Mouse (Mus musculus) forebrain, embryonic 16.5 days (tissue): ENCODE results near the gene Fmn2. TPM values are rescaled to one million over a fixed set of nuclear protein-coding genes. Genes with fewer than 3 reads are reported as not detected.

Experiments
- ATAC-seq: fragments of 200-750 bp; cut with Nextera tagmentation; 2 replicates; pipeline ENCODE4 v1.8.0; 2017; ENCODE audit warnings: mild to moderate bottlenecking, moderate library complexity
- H3K27ac ChIP-seq: fragments of 300-500 bp; sonication (generic); 2 replicates; pipeline ENCODE4 v1.5.1; 2014; ENCODE audit warnings: low read length, control low read depth
- H3K27me3 ChIP-seq: fragments of 300-500 bp; sonication (generic); replicated peaks from 2 replicates; pipeline ENCODE4 v1.6.1; 2014; ENCODE audit warnings: low read length; ENCODE audit not compliant: control insufficient read depth, insufficient read depth
- H3K36me3 ChIP-seq: fragments of 300-500 bp; sonication (generic); 2 replicates; pipeline ENCODE4 v1.6.1; 2014; ENCODE audit not compliant: control insufficient read depth, insufficient read depth
- H3K4me1 ChIP-seq: fragments of 300-500 bp; sonication (generic); replicated peaks from 2 replicates; pipeline ENCODE4 v1.6.1; 2014; ENCODE audit warnings: low read length; ENCODE audit not compliant: control insufficient read depth, insufficient read depth
- H3K4me2 ChIP-seq: fragments of 300-500 bp; sonication (generic); 2 replicates; pipeline ENCODE4 v1.6.1; 2014; ENCODE audit warnings: mild to moderate bottlenecking, low read length, control low read depth
- H3K4me3 ChIP-seq: fragments of 300-500 bp; sonication (generic); replicated peaks from 2 replicates; pipeline ENCODE4 v1.5.1; 2014; ENCODE audit warnings: mild to moderate bottlenecking, low read length, control low read depth
- H3K9ac ChIP-seq: fragments of 300-500 bp; sonication (generic); replicated peaks from 2 replicates; pipeline ENCODE4 v1.6.1; 2014; ENCODE audit warnings: low read depth, low read length, control low read depth
- H3K9me3 ChIP-seq: fragments of 300-500 bp; sonication (generic); 2 replicates; pipeline ENCODE4 v1.6.1; 2016; ENCODE audit warnings: low read length; ENCODE audit not compliant: control insufficient read depth
- WGBS: fragments of 180-500 bp; shearing (Covaris S2); extraction: QIAGEN DNeasy Blood & Tissue Kit; methylation state at CpG from one replicate; pipeline ENCODE4 v1.1.7; 2014; 5-methylcytosine and 5-hydroxymethylcytosine counted together
- polyA plus RNA-seq: library from polyadenylated mRNA; unstranded; fragments of >200 nt; fragmentation: Nextera tagmentation; extraction: Ambion mirVana; gene quantifications from 2 replicates; pipeline ENCODE4 v1.2.1, GENCODE M21; 2015

Fmn2 gene
- polyA plus RNA-seq, 1 experiment from 2014 or later, result 6.9 TPM

GRCm38 (mm10) chr1:174766852-174767251, 265.2 kb downstream of the Fmn2 start:
- Histone ChIP-seq H3K9me3 (no peaks in the 10 kb centered on the region), H3K27me3 (no peaks in the 10 kb centered on the region), H3K4me1 (no peaks in the 10 kb centered on the region), H3K36me3 (no peaks in the 10 kb centered on the region), H3K9ac (no peak overlapping the region), H3K4me3 (no peak overlapping the region), H3K4me2 (no peak overlapping the region), H3K27ac (no peak overlapping the region)
- ATAC-seq, result no peak
- 95% methylated on average over 3 of the region's 3 CpGs for WGBS

DNA sequence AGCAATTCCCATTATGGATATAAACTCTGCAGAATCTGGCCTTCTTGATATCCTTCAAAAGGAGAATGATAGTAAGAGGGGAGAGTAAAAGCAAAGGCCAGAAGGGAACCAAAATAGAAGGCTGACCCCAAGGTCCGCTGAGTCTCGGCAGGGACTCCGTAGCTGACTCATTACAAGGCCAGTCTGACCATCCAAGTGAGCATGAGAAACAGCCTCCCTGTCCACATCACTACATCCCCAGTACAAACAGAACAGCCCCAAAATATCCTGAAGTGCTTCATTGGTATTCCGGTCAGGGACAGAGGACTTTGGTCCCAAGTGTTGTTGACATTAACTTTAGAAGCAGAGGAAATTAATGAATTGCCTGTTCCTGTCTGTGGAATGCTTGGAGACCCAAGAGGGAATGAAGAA, 270.3 kb downstream of the Fmn2 start:
- WGBS, result 88% methylated on average over 4 of the region's 4 CpGs
- Histone ChIP-seq H3K9me3 (no peaks in the 10 kb centered on the region), H3K36me3 (no peaks in the 10 kb centered on the region), H3K4me3 (no peak overlapping the region), H3K27ac (no peak overlapping the region), H3K9ac (no peak overlapping the region), H3K4me2 (no peak overlapping the region), H3K27me3 (no peaks in the 10 kb centered on the region), H3K4me1 (no peaks in the 10 kb centered on the region)
- no peak for ATAC-seq

GRCm38 (mm10) chr1:174781037-174781436, 279.4 kb downstream of the Fmn2 start:
- ATAC-seq, result no peak
- no peaks in the 10 kb centered on the region for H3K27me3 ChIP-seq
- no peaks in the 10 kb centered on the region for H3K36me3 ChIP-seq
- H3K27ac ChIP-seq, result no peak overlapping the region
- no peak overlapping the region for H3K9ac ChIP-seq
- no peaks in the 10 kb centered on the region for H3K9me3 ChIP-seq
- H3K4me1 ChIP-seq, result no peaks in the 10 kb centered on the region
- 87% methylated on average over 4 of the region's 4 CpGs for WGBS
- no peak overlapping the region for H3K4me3 ChIP-seq
- H3K4me2 ChIP-seq, result no peak overlapping the region

DNA sequence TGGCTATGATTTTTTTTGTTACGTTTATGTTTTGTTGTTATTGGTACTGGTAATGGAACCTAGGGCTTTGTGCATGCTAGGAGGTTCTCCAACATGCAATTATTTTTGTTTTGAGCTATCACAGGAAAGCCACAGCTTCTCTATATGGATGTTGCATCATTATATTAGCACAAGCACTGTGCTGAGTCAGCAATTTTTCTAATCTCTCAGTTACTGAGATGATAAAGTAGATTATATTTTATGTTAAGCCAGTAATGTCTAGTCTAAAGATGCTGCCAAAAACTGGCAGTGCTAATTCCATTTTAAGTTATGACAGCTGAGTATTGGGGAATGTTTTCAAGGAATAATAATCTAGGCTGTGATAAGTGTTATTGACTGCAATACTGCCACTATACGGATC, 287.0 kb downstream of the Fmn2 start:
- no peaks in the 10 kb centered on the region for H3K9me3 ChIP-seq
- no peak overlapping the region for H3K27ac ChIP-seq
- no peaks in the 10 kb centered on the region for H3K36me3 ChIP-seq
- H3K27me3 ChIP-seq, result no peaks in the 10 kb centered on the region
- no peak overlapping the region for H3K4me3 ChIP-seq
- H3K9ac ChIP-seq, result no peak overlapping the region
- no peaks in the 10 kb centered on the region for H3K4me1 ChIP-seq
- no peak overlapping the region for H3K4me2 ChIP-seq
- ATAC-seq, result no peak
- WGBS, result 94% methylated on average over 2 of the region's 2 CpGs

DNA sequence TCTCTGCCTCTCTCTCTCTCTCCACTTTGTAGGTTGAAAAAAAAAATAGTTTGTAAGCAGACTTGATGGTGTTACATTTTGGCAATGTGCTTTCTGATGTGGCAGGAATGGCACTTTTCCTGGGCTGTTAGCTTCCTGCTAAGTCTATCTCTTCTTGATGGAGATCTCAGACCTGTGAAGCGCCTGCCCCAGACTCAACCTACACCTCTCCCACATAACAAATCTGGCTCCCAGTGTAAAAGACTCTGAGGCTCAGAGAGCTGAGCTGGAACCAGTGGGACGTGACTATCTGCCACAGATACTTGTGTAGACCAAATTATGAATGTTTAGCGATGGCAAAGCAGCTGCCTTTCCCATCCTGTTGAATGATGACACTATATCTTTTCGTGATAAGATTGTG, 310.2 kb downstream of the Fmn2 start:
- no peak overlapping the region for H3K27ac ChIP-seq
- no peak overlapping the region for H3K9ac ChIP-seq
- H3K4me2 ChIP-seq, result no peak overlapping the region
- WGBS, result 91% methylated on average over 4 of the region's 4 CpGs
- no peaks in the 10 kb centered on the region for H3K27me3 ChIP-seq
- H3K4me3 ChIP-seq, result no peak overlapping the region
- no peaks in the 10 kb centered on the region for H3K9me3 ChIP-seq
- H3K36me3 ChIP-seq, result no peaks in the 10 kb centered on the region
- no peaks in the 10 kb centered on the region for H3K4me1 ChIP-seq
- no peak for ATAC-seq

GRCm38 (mm10) chr1:174826562-174826961, 324.9 kb downstream of the Fmn2 start:
- 71% methylated on average over 8 of the region's 8 CpGs for WGBS
- Histone ChIP-seq H3K4me1 (no peaks in the 10 kb centered on the region), H3K9ac (no peak overlapping the region), H3K4me2 (no peak overlapping the region), H3K36me3 (no peaks in the 10 kb centered on the region), H3K27me3 (no peaks in the 10 kb centered on the region), H3K27ac (no peak overlapping the region), H3K9me3 (no peaks in the 10 kb centered on the region), H3K4me3 (no peak overlapping the region)
- no peak for ATAC-seq

- Histone ChIP-seq H3K4me3 (no peak overlapping the region), H3K9me3 (no peaks in the 10 kb centered on the region), H3K27me3 (no peaks in the 10 kb centered on the region), H3K4me1 (no peaks in the 10 kb centered on the region), H3K9ac (no peak overlapping the region), H3K36me3 (no peaks in the 10 kb centered on the region), H3K4me2 (no peak overlapping the region), H3K27ac (no peak overlapping the region)
- no peak for ATAC-seq
- WGBS, result 97% methylated on average over 23 of the region's 23 CpGs
These were observed 335.2 kb downstream of the Fmn2 start for GRCm38 (mm10) chr1:174836861-174837260.

DNA sequence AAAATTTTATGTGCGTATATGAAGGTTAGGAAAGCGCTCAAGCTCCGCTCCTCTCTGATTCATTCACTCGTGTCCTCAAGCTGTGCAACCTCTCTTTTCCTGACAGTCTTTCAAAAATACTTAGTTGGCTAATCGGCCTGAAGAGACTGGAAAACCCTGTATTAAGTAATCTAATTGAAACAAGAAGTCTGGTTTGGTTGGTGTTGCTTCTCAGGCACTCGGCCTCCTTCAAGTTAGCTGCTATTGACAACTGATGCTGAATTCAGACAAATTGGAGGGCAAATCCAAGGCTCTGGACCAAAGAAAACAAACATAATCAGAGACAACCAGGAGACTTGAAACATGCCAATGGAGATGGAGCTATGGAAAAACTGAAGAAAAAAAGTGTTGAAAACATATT, 343.2 kb downstream of the Fmn2 start:
- no peak for ATAC-seq
- Histone ChIP-seq H3K9ac (no peak overlapping the region), H3K9me3 (no peaks in the 10 kb centered on the region), H3K27ac (no peak overlapping the region), H3K4me2 (no peak overlapping the region), H3K36me3 (no peaks in the 10 kb centered on the region), H3K27me3 (no peaks in the 10 kb centered on the region), H3K4me3 (no peak overlapping the region), H3K4me1 (no peaks in the 10 kb centered on the region)
- 87% methylated on average over 6 of the region's 6 CpGs for WGBS

DNA sequence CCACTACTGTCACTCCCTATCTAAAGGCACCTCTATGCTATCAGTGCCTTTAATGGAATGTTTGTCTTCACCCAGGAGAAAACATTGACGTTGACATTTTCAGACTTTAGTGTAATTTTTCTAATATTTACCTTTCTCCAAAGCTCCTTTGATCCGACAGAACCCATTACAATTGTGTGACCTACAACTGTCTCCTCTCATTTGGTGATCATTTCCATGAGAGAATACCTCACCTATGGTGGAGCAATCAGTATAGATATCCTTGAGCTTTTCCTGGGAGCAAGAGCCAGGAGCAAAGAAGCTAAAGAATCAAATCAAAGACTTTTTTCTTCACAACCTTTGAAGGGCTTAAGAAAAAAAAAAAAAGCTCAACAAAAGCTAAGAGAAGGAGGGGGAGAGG, 354.6 kb downstream of the Fmn2 start:
- no peak overlapping the region for H3K4me3 ChIP-seq
- no peaks in the 10 kb centered on the region for H3K4me1 ChIP-seq
- no peaks in the 10 kb centered on the region for H3K27me3 ChIP-seq
- H3K4me2 ChIP-seq, result no peak overlapping the region
- no peaks in the 10 kb centered on the region for H3K9me3 ChIP-seq
- no peaks in the 10 kb centered on the region for H3K36me3 ChIP-seq
- no peak for ATAC-seq
- no peak overlapping the region for H3K27ac ChIP-seq
- WGBS, result 86% methylated on average over 2 of the region's 2 CpGs
- no peak overlapping the region for H3K9ac ChIP-seq

DNA sequence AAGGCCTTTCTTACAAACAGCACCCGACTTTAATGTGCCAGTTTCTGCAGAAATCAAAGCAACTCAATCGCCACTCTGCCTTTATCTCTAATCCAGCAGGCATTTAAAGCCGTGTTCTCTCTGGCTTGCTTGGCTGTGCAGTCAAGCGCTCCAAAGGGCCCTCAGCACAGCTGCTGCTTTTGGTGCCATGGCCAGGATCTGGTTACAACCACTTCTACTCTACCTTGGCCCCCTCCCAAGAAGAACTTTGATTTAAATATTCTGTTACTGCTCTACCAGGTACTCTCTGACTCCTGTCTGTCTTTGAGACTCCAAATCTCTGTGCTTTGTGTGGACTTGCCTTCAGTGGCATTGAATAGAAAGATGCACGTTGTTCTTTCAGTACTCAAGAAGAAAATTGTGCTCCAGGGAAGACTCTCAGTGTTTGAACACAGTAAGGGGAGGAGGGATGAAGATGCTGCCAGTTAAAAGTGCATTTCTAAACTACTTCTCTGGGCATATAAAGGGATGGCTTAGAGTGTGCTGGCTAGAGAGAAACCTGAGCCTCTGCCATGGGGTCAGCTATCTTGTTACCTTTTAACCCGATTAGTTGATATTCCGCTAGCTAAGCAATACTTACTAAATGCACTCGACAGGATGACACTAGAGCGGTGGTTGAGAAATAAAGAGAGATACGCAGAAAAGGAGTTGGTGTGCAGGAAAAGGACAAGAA, 358.9 kb downstream of the Fmn2 start:
- H3K4me2 ChIP-seq, result no peak overlapping the region
- no peak overlapping the region for H3K4me3 ChIP-seq
- no peak overlapping the region for H3K9ac ChIP-seq
- H3K27ac ChIP-seq, result no peak overlapping the region
- no peaks in the 10 kb centered on the region for H3K9me3 ChIP-seq
- no peaks in the 10 kb centered on the region for H3K4me1 ChIP-seq
- H3K36me3 ChIP-seq, result no peaks in the 10 kb centered on the region
- no peaks in the 10 kb centered on the region for H3K27me3 ChIP-seq
- 70% methylated on average over 10 of the region's 10 CpGs for WGBS
- ATAC-seq, result no peak
